Mouse (Mus musculus): ENCODE measurements around the gene Kcnk3. TPM values are rescaled to one million over a fixed set of nuclear protein-coding genes. Genes with fewer than 3 reads are reported as not detected.

Kcnk3 gene
- polyA plus RNA-seq, 1 experiment from 2014 or later = not detected

DNA sequence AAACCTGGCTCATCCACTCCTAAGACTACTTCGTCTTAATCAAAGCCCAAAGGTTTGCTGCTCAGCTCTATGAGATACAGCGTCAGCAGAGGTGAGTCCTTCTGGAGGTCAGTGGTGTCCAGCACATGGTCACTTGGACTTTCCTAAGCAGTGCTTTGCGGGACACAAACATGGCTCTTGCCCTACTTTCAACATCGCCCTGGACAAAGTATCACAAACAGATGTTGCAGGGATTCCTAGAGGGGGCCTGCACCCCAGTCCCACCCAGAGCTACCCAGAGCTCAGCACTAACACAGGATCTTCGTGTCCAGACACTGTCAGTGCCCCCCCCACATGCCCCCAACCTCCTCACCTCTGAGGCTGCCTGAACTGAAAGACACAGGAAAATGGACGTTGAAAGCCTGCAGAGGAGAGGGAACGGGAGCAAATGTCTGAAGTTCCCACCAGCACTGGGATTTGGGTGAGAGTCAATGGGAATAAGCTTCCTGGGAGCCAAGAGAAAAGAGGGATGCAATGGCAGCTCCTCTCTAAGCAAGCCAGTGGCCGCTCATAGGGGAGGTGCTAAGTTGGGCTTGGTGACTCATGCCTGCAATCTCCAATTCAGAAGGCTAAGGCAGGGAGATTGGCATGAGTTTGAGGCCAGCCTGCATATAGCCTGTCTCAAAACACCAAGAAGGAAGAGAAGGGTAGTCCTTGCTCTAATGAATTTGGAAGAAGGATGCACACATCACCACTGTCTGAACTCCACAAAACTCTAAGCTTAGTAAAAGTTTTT lies 38.5 kb downstream of the Kcnk3 start:
- Histone ChIP-seq H3K4me3 (ENCODE audit: inconsistent target) (no peak overlapping the region), H3K36me3 (ENCODE audit: inconsistent target) (no peaks in the 10 kb centered on the region), H3K79me2 (ENCODE audit: inconsistent target) (no peaks in the 10 kb centered on the region), H3K27ac (no peak overlapping the region)
- 83% methylated on average over 8 of the region's 8 CpGs for WGBS (ENCODE audit: missing documents)

DNA sequence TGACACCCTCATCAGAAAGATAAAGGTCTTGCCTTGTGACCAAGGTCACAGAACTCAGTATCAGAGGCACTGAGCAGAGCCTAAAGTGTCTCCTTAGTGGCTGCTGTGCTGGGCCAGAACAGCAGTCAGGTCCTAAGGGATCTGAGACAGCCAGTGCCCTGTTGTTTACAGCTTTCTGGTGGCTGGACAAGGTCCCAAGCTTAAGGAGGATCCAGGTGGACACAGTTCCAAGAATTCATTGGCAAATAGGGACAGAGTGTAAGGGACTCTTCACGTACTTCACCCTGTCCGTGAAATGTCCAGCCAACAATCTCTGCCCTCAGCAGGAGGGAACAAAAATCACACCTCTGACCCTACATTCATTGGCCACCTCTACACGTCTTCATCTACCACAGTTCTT lies 40.5 kb downstream of the Kcnk3 start:
- no peak overlapping the region for H3K4me3 ChIP-seq (ENCODE audit: inconsistent target)
- H3K36me3 ChIP-seq (ENCODE audit: inconsistent target) = no peaks in the 10 kb centered on the region
- no peaks in the 10 kb centered on the region for H3K79me2 ChIP-seq (ENCODE audit: inconsistent target)
- H3K27ac ChIP-seq = no peak overlapping the region
- WGBS (ENCODE audit: missing documents) = 89% methylated on average over 3 of the region's 3 CpGs

DNA sequence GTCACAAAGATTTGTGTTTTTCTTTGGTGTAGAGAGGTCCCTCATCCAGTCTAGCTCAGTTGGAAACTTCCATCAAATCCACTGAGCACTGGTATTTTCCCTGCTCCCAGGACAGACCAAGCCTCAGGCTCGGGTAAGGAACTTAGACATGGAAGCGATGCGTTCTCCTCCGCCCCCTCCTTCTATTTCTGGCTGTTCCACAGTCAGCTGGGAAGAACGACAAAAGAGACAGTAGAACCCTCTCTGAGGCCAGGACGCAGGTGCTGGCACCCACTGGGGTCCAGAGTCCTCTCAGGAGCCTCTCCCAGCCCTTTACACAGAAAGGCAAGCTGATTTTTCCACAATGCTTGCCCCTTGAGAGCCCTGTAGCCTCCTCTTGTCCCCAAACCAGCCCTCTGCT lies 42.4 kb downstream of the Kcnk3 start:
- Histone ChIP-seq H3K27ac (no peak overlapping the region), H3K79me2 (ENCODE audit: inconsistent target) (no peaks in the 10 kb centered on the region), H3K36me3 (ENCODE audit: inconsistent target) (no peaks in the 10 kb centered on the region), H3K4me3 (ENCODE audit: inconsistent target) (no peak overlapping the region)
- WGBS (ENCODE audit: missing documents) = 94% methylated on average over 6 of the region's 6 CpGs

DNA sequence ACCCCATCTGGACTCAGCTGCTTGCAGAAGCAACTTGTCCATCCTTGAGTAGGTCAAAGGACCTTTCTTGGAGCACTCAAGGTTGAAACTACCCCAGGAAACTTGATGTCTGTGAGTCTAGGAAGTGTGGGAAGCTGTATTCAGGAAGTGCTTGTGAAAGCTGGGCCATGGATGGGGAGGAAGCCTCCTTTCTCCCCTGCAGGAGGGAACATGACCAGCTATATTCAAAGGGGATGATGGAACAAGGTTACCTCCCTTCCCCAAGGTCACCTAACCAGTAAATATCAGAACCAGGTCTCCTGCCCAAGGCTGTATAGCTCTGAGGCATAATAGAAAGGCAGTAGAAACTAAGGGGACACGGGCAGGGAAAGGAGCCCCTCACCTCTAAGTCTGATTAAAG lies 44.2 kb downstream of the Kcnk3 start:
- 90% methylated on average over 1 of the region's 1 CpGs for WGBS (ENCODE audit: missing documents)
- Histone ChIP-seq H3K4me3 (ENCODE audit: inconsistent target) (no peak overlapping the region), H3K79me2 (ENCODE audit: inconsistent target) (no peaks in the 10 kb centered on the region), H3K36me3 (ENCODE audit: inconsistent target) (no peaks in the 10 kb centered on the region), H3K27ac (no peak overlapping the region)

DNA sequence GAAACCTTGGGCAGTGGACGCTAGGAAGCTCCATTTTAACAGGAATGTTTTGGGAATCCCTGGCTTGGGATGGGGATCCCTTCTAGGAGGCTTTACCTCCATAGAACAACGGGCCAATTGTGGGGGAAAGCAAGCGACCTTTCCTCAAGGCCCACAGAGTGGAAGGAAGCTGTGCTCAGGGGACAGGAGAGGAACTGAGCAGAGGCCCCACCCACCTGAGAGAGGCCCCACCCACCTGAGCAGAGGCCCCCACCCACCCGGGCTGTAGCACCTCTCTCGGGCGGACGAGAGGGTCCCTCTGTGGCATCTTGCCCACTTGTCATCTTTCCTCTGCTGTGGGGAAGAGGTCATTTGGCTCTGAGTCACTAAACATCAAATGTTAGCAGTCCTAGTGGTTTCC lies 49.0 kb downstream of the Kcnk3 start:
- no peak overlapping the region for H3K27ac ChIP-seq
- no peaks in the 10 kb centered on the region for H3K79me2 ChIP-seq (ENCODE audit: inconsistent target)
- H3K4me3 ChIP-seq (ENCODE audit: inconsistent target) = no peak overlapping the region
- 23% methylated on average over 6 of the region's 7 CpGs for WGBS (ENCODE audit: missing documents)
- no peaks in the 10 kb centered on the region for H3K36me3 ChIP-seq (ENCODE audit: inconsistent target)

DNA sequence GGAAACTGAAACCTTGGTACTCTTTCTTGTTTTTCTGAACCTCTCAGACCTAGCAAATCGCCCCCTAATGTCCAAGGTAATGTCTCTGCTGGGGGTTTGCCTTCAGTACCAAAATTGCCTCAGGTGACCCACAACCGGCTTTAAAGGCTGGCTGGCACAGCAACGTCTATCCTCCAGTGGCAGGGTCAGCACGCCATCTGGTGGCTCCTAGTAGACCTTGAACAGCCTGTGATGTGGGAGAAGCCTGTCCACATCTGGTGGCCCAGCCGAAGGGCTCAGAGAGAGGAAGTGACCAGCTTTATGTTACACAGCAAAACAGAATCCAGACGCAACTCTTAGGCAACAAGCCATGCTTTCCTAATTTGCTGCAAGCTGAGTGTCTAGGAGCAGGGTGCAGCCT lies 50.1 kb downstream of the Kcnk3 start:
- Histone ChIP-seq H3K4me3 (ENCODE audit: inconsistent target) (no peak overlapping the region), H3K27ac (no peak overlapping the region), H3K36me3 (ENCODE audit: inconsistent target) (no peaks in the 10 kb centered on the region), H3K79me2 (ENCODE audit: inconsistent target) (no peaks in the 10 kb centered on the region)
- WGBS (ENCODE audit: missing documents) = 4% methylated on average over 6 of the region's 6 CpGs

DNA sequence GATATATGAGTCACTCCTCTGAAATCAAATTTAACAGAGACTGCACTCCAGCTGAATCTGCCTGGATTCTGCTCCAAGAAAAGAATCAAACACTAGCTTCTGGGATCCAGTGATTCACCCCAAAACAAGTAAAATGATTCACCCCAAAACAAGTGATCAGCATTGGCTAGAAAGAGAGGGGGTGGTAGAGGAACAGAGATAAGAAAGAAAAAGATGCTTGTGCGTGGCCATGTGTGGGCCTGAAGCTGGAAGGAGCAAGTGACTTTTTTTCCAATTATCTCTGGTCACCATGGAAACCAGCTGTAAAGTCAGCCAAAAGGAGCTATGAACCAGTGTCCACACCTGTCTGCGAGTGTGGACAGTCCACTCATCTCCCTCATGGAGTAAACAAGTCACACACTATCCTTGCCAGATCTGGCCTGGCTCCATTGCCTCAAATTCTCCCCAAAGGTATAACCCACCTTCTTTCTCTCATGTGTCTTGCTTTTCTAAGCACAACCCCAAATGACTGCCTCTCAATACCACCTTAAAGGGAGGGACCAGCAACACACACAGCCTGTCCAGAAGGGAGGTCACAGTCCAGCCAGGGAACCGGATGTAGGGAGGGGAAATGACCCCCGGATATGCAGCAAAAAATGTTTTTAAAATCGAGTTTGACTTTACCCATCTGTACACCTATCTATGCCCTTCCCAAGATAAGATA lies 55.7 kb downstream of the Kcnk3 start:
- Histone ChIP-seq H3K36me3 (ENCODE audit: inconsistent target) (no peaks in the 10 kb centered on the region), H3K4me3 (ENCODE audit: inconsistent target) (no peak overlapping the region), H3K27ac (no peak overlapping the region), H3K79me2 (ENCODE audit: inconsistent target) (peaks cover 12% of the 10 kb centered on the region)
- WGBS (ENCODE audit: missing documents) = 83% methylated on average over 5 of the region's 5 CpGs

DNA sequence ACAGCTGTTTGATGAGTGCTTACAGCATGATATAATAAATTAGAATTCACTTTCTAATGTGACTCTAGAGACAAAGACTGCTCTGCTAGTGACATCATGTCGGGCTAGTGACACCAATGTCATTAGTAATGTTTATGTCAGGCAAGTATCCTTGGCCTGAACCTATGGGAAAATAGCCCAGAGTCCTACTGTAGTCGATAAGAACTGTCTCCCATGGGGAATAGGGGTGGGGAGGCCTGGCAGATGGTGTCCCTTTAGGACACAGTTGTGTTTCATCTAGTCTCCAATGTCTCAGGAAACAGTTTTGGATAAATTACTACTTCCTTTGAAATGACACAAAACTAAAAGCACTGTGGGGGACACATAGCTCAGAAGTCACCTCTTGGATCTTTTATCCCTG lies 58.1 kb downstream of the Kcnk3 start:
- no peak overlapping the region for H3K4me3 ChIP-seq (ENCODE audit: inconsistent target)
- no peaks in the 10 kb centered on the region; the same call in 1 of the 2 replicates for H3K36me3 ChIP-seq (ENCODE audit: inconsistent target)
- peaks cover 30% of the 10 kb centered on the region for H3K79me2 ChIP-seq (ENCODE audit: inconsistent target)
- WGBS (ENCODE audit: missing documents) = 87% methylated on average over 2 of the region's 2 CpGs
- no peak overlapping the region for H3K27ac ChIP-seq

DNA sequence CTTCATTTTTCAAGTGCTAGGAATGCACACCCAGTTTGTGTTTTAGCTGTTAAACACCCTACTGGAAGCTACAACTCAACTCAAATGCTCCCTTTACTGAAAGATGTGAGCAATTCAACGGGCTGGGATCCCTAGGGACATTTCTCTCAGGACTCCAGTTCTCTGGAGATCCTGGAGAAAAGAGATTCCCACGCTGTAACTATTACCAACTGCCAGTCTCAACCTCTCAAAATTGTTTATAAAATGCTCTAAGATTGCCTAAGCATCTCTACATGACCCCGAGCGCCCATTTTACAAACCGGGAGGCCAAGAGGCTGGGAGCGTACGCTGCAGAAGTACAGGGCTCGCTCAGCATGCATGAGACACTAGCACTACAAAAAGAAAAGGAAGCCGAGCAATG lies 59.4 kb downstream of the Kcnk3 start:
- H3K36me3 ChIP-seq (ENCODE audit: inconsistent target) = peaks cover 2% of the 10 kb centered on the region; the same call in 1 of the 2 replicates
- H3K27ac ChIP-seq = peak overlapping the region; percentile 100
- peaks cover 38% of the 10 kb centered on the region for H3K79me2 ChIP-seq (ENCODE audit: inconsistent target)
- peak overlapping the region; percentile 96 for H3K4me3 ChIP-seq (ENCODE audit: inconsistent target)
- WGBS (ENCODE audit: missing documents) = 20% methylated on average over 9 of the region's 9 CpGs

DNA sequence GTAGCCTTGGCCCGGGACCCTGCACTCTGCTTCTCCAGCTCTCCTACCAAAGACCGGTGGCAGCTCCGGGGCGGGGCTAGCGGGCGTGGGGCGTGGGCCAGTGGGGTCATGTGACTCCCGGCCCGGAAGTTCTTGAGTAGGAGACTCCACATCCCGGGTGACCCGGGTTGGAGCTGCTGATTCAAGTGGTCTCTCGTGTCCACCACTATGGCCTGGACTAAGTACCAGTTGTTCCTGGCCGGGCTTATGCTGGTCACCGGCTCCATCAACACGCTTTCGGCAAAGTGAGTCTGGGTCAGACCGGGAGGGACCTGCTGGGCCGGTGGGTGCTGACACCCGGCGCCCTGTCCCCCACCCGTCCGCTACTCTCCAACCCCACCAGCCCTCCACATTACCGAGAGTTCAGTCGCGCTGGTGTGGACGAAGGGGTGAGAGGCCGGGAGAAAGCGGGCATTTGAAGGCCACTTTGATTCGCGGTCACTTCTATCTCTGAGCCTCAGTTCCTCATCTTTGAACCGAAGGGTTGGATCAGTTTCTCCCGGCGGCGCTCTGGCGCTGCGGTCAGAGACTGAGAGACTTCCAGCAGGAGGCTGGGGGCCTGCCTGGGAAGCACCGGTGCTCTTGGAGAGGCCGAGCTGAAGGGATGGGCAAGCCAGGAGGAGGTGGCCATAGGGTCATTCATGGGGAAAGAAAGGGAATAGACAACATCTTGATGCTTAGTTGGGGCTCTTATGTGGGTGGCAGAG lies 60.0 kb downstream of the Kcnk3 start, which contains the start of gene Slc35f6:
Slc35f6 (plus strand) TSS at position 119 of the 746 bp plus-strand sequence.
- Histone ChIP-seq H3K27ac (peak within 1 kb of the TSS; percentile 100), H3K79me2 (ENCODE audit: inconsistent target) (peaks cover 44% of the 10 kb centered on the region), H3K4me3 (ENCODE audit: inconsistent target) (peak within 1 kb of the TSS; percentile 96), H3K36me3 (ENCODE audit: inconsistent target) (peaks cover 8% of the 10 kb centered on the region; the same call in 1 of the 2 replicates)
- 2% methylated on average over 38 of the region's 38 CpGs for WGBS (ENCODE audit: missing documents)

DNA sequence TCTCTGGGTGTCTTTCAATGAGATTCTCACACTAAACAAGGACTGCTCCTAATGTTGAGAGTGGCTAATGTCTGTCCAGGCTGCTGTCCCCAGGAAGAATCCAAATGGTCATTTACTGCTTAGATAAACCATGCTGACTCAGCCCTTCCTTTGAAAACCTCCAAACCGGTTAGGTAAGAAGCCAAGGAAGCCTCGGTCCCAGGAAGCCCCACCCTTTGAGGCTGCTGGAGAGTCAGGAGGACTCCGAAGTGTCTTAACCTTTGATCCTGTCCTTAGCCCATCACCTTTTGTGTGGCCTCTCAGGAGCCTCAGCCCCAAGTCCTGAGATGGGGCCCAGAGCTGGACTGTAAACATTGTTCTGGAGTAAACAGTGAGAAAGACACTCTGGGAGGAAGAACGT lies 61.6 kb downstream of the Kcnk3 start:
- Histone ChIP-seq H3K4me3 (ENCODE audit: inconsistent target) (peak overlapping the region; percentile 96), H3K79me2 (ENCODE audit: inconsistent target) (peaks cover 59% of the 10 kb centered on the region), H3K36me3 (ENCODE audit: inconsistent target) (peaks cover 23% of the 10 kb centered on the region), H3K27ac (peak overlapping the region; percentile 100)
- 43% methylated on average over 4 of the region's 4 CpGs for WGBS (ENCODE audit: missing documents)

DNA sequence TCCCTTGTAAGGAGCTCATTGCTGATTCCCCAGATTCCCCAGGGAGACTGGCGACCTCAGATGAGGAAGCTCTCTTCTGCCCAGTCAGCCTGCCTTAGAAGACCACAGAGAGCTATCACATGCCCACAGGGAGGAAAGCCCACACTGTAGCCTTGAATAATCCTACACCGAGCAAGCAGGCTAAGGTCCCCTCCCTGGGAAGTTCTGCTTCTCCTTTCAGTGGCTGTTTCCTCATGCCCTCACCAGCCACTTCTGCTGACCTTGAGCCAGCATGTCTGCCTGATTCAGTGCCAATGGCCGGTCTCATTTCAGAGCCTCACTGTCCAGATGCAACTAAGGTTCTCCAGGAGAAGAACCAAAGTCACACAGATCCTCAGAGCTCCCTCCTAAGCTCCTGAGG lies 62.8 kb downstream of the Kcnk3 start:
- WGBS (ENCODE audit: missing documents) = 3% methylated on average over 3 of the region's 3 CpGs
- peaks cover 34% of the 10 kb centered on the region for H3K36me3 ChIP-seq (ENCODE audit: inconsistent target)
- H3K79me2 ChIP-seq (ENCODE audit: inconsistent target) = peaks cover 71% of the 10 kb centered on the region
- peak overlapping the region; percentile 100 for H3K27ac ChIP-seq
- H3K4me3 ChIP-seq (ENCODE audit: inconsistent target) = no peak overlapping the region

DNA sequence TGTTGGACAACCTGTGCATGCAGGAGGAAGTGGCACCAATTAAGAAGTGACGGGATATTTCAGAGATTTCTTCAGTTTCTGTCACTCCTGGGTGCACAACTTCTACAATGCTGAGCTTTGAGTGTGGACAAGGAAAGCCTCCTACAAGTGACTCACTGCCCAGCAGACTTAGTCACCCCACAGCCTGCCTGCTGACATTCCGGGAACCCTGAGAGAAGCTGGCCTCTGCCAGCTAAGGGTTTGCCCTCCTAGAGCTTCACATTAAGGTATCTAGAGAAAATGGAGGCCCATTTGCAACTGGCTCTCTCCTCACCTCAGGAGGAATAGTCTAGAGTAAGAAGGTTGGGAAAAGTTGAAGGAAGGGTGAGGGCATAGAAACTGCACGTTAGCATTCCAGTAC lies 63.6 kb downstream of the Kcnk3 start:
- Histone ChIP-seq H3K27ac (peak overlapping the region; percentile 100), H3K4me3 (ENCODE audit: inconsistent target) (no peak overlapping the region), H3K36me3 (ENCODE audit: inconsistent target) (peaks cover 42% of the 10 kb centered on the region), H3K79me2 (ENCODE audit: inconsistent target) (peaks cover 75% of the 10 kb centered on the region)
- WGBS (ENCODE audit: missing documents) = 42% methylated on average over 3 of the region's 3 CpGs

DNA sequence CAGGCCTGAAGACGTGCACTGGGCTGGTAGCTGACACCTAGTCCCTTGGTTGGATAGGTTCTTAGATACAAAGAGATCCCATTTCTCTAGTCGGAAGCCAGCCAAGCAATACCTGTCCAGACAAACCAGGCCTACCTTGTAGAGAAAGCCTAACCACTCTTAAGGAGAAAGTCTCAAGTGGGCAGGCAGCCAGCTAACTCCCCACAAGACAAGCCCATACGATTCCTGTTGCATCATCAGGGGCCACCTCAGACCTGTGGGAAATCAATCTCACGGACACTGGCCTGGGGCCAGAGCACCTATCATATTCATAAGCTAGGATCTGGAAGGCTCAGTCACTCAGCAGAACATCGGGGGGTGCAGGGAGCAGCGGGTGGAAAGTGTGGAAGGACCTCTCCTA lies 65.3 kb downstream of the Kcnk3 start:
- Histone ChIP-seq H3K4me3 (ENCODE audit: inconsistent target) (no peak overlapping the region), H3K79me2 (ENCODE audit: inconsistent target) (peaks cover 67% of the 10 kb centered on the region), H3K27ac (peak overlapping the region; percentile 100; the same call in 1 of the 2 replicates), H3K36me3 (ENCODE audit: inconsistent target) (peaks cover 59% of the 10 kb centered on the region)
- WGBS (ENCODE audit: missing documents) = 80% methylated on average over 6 of the region's 6 CpGs

DNA sequence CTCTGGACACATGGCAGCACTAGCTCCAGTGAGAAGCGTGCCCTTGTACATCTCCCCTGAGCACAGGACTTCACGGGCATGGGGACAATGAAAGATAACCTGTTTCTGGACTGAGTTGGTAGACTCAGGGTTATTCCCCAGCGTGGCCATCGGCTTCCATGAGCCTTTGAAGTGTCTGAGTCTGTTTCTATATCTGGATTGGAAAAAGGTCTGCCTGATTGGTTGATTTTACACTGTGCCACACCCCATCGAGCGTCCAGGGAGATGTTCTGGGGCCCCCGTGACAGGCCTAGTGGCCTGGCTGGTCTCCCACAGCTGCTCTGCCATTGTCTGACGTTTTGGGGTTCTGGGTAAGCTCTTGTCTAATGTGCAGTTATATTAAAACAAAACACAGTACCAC lies 67.1 kb downstream of the Kcnk3 start:
- peaks cover 49% of the 10 kb centered on the region for H3K79me2 ChIP-seq (ENCODE audit: inconsistent target)
- WGBS (ENCODE audit: missing documents) = 94% methylated on average over 8 of the region's 8 CpGs
- peaks cover 68% of the 10 kb centered on the region for H3K36me3 ChIP-seq (ENCODE audit: inconsistent target)

More for the DNA sequence above, 67.1 kb downstream of the Kcnk3 start:
- Histone ChIP-seq H3K4me3 (ENCODE audit: inconsistent target) (no peak overlapping the region), H3K27ac (peak overlapping the region; percentile 21)

All from macrophage (primary cell).